Mouse (Mus musculus): ENCODE measurements at regions not wholly inside any gene's neighbourhood (a gene's known extent, or its start where the extent isn't known, plus 50 kb on each side); places are given as distances from the start of the nearest gene placed in this dataset.

- no peak for DNase-seq
- intact Hi-C loops (cut with DNase I): no loop called here
Measured at GRCm38 (mm10) chr1:42415817-42416538, 279.6 kb upstream of the Pou3f3 start.

- intact Hi-C loops (cut with DNase I): no loop called here
- DNase-seq: no peak
Measured at GRCm38 (mm10) chr1:42416539-42417218, 278.9 kb upstream of the Pou3f3 start.

- no peak for DNase-seq
- intact Hi-C loops (cut with DNase I): no loop called here
Measured at GRCm38 (mm10) chr1:42417815-42418214, 277.8 kb upstream of the Pou3f3 start.

- no peak for DNase-seq
- intact Hi-C loops (cut with DNase I): no loop called here
Measured at GRCm38 (mm10) chr1:42418233-42418632, 277.3 kb upstream of the Pou3f3 start.

GRCm38 (mm10) chr1:42436366-42436998 lies 259.1 kb upstream of the Pou3f3 start:
- intact Hi-C loops (cut with DNase I): no loop called here
- DNase-seq: no peak

- intact Hi-C loops (cut with DNase I): no loop called here
- DNase-seq: no peak
Measured at GRCm38 (mm10) chr1:42468365-42468764, 227.2 kb upstream of the Pou3f3 start.

- intact Hi-C loops (cut with DNase I): no loop called here
- no peak for DNase-seq
Measured at GRCm38 (mm10) chr1:42471846-42472494, 223.6 kb upstream of the Pou3f3 start.

GRCm38 (mm10) chr1:42472495-42473230 lies 222.9 kb upstream of the Pou3f3 start:
- no peak for DNase-seq
- intact Hi-C loops (cut with DNase I): no loop called here

- DNase-seq: no peak
- intact Hi-C loops (cut with DNase I): no loop called here
Measured at GRCm38 (mm10) chr1:42474197-42474596, 221.4 kb upstream of the Pou3f3 start.

- DNase-seq: no peak
- intact Hi-C loops (cut with DNase I): no loop called here
Measured at GRCm38 (mm10) chr1:42474831-42475230, 220.7 kb upstream of the Pou3f3 start.

GRCm38 (mm10) chr1:42475629-42476028 lies 219.9 kb upstream of the Pou3f3 start:
- no peak for DNase-seq
- intact Hi-C loops (cut with DNase I): no loop called here

- intact Hi-C loops (cut with DNase I): no loop called here
- no peak for DNase-seq
Measured at GRCm38 (mm10) chr1:42480348-42480920, 215.1 kb upstream of the Pou3f3 start.

GRCm38 (mm10) chr1:42489563-42489962 lies 206.0 kb upstream of the Pou3f3 start:
- DNase-seq: no peak
- intact Hi-C loops (cut with DNase I): no loop called here

GRCm38 (mm10) chr1:42490856-42491643 lies 204.5 kb upstream of the Pou3f3 start:
- no peak for DNase-seq

GRCm38 (mm10) chr1:42491644-42492277 lies 203.8 kb upstream of the Pou3f3 start:
- intact Hi-C loops (cut with DNase I): no loop called here
- peak; percentile 2 to 8 for DNase-seq

More at GRCm38 (mm10) chr1:42490856-42491643, 204.5 kb upstream of the Pou3f3 start:
- intact Hi-C loops (cut with DNase I): no loop called here

GRCm38 (mm10) chr1:42496022-42496421 lies 199.5 kb upstream of the Pou3f3 start:
- DNase-seq: no peak
- intact Hi-C loops (cut with DNase I): no loop called here

- intact Hi-C loops (cut with DNase I): no loop called here
- DNase-seq: no peak
Measured at GRCm38 (mm10) chr1:42496433-42496832, 199.1 kb upstream of the Pou3f3 start.

- intact Hi-C loops (cut with DNase I): no loop called here
Measured at GRCm38 (mm10) chr1:42498901-42499300, 196.7 kb upstream of the Pou3f3 start.

GRCm38 (mm10) chr1:42504491-42504890 lies 191.1 kb upstream of the Pou3f3 start:
- DNase-seq: no peak
- intact Hi-C loops (cut with DNase I): no loop called here

More at GRCm38 (mm10) chr1:42498901-42499300, 196.7 kb upstream of the Pou3f3 start:
- no peak for DNase-seq
